In genomic region chrX:12841021-12841325, GRCm38 (mm10) we compare ENCODE assay signal across 9 mouse cellular contexts.
DNase-seq lines count a peak whose midpoint lies in the region; ATAC-seq and TF ChIP-seq lines count a peak whose summit lies in the region.
"Had no signal": no experiment of that assay in that cellular context is flagged by ENCODE, and none has a peak within 500 bp of the region (broad histone marks: within the 10 kb centered on the region; RNA-seq: fewer than 3 reads in every experiment).

No protein-coding gene starts in this region.

- peak overlapping the region; percentile 46; the same call in 1 of the 2 replicates for H3K4me2 ChIP-seq in kidney, embryonic 14.5 days (replicated peaks; ENCODE audit: low read depth, low read length)
- H3K4me2 ChIP-seq in forebrain, embryonic 14.5 days (ENCODE audit: low read length) = peak overlapping the region; percentile 48
- peak overlapping the region; percentile 45 for H3K4me2 ChIP-seq in midbrain, embryonic 13.5 days (replicated peaks)

- DNase-seq in kidney, adult 2 months = no peak
- DNase-seq in cerebellum, adult 9-10 months = peak; percentile 22
- DNase-seq in forebrain, embryonic 14.5 days (ENCODE audit: low spot score) = peak; percentile 22
- DNase-seq in thymus, postnatal 4 days = no peak
- no peak for DNase-seq in adipocyte (ENCODE audit: low spot score)
- DNase-seq in layer of hippocampus, adult 18-20 months (ENCODE audit: low spot score in 2 of 2) = no peak

- H3K4me3 ChIP-seq in kidney, embryonic 14.5 days (ENCODE audit: low read length) = no peak overlapping the region
- no peak overlapping the region for H3K4me3 ChIP-seq in kidney, adult 2 months (ENCODE audit: insufficient read depth, low read depth, low read length)
- no peak overlapping the region for H3K4me3 ChIP-seq in forebrain, embryonic 14.5 days (ENCODE audit: low read depth, low read length)
- H3K4me3 ChIP-seq in midbrain, embryonic 13.5 days (replicated peaks) = no peak overlapping the region

- no peaks in the 10 kb centered on the region for H3K27me3 ChIP-seq in kidney, embryonic 14.5 days (ENCODE audit: control insufficient read depth, insufficient read depth, low read length)
- no peaks in the 10 kb centered on the region for H3K27me3 ChIP-seq in kidney, adult 2 months (replicated peaks; ENCODE audit: control insufficient read depth, insufficient read depth, low read length)
- H3K27me3 ChIP-seq in forebrain, embryonic 14.5 days (replicated peaks; ENCODE audit: control insufficient read depth, insufficient read depth, low read length) = no peaks in the 10 kb centered on the region
- no peaks in the 10 kb centered on the region for H3K27me3 ChIP-seq in midbrain, embryonic 13.5 days
- H3K27me3 ChIP-seq: Patski had no signal

- TF ChIP-seq CTCF in kidney, adult 2 months (conservative IDR thresholded peaks at IDR 0.05; ENCODE audit: insufficient read depth, insufficient read length, low read depth, low read length) = no peak

- no peak for ATAC-seq in kidney, embryonic 14.5 days (ENCODE audit: low FRiP score, low TSS enrichment)
- 0 out of 2 replicates have a peak, but pooled peaks have one; percentile 4 for ATAC-seq in forebrain, embryonic 14.5 days
- ATAC-seq in midbrain, embryonic 13.5 days = 0 out of 2 replicates have a peak, but pooled peaks have one; percentile 1

- H3K9me3 ChIP-seq in kidney, embryonic 14.5 days (ENCODE audit: control insufficient read depth, low read length) = no peaks in the 10 kb centered on the region
- no peaks in the 10 kb centered on the region for H3K9me3 ChIP-seq in forebrain, embryonic 14.5 days (replicated peaks; ENCODE audit: control insufficient read depth, low read length)
- no peaks in the 10 kb centered on the region for H3K9me3 ChIP-seq in midbrain, embryonic 13.5 days

- no peak overlapping the region for H3K27ac ChIP-seq in kidney, embryonic 14.5 days (ENCODE audit: low read depth, low read length)
- no peak overlapping the region for H3K27ac ChIP-seq in kidney, adult 2 months (ENCODE audit: insufficient read depth, low read depth, low read length)
- H3K27ac ChIP-seq in forebrain, embryonic 14.5 days (ENCODE audit: low read depth, low read length) = peak overlapping the region; percentile 96
- peak overlapping the region; percentile 95 for H3K27ac ChIP-seq in midbrain, embryonic 13.5 days

- H3K9ac ChIP-seq in kidney, embryonic 14.5 days (ENCODE audit: low read depth, low read length) = no peak overlapping the region
- peak overlapping the region; percentile 37; the same call in 1 of the 2 replicates for H3K9ac ChIP-seq in forebrain, embryonic 14.5 days (ENCODE audit: low read length)
- peak overlapping the region; percentile 51; the same call in 1 of the 2 replicates for H3K9ac ChIP-seq in midbrain, embryonic 13.5 days (replicated peaks)

- no peak for TF ChIP-seq POLR2A in kidney, adult 2 months (IDR thresholded peaks at IDR 0.05; ENCODE audit: low read depth, low read length)

- H3K4me1 ChIP-seq in kidney, embryonic 14.5 days (ENCODE audit: control insufficient read depth, insufficient read depth, low read length) = no peaks in the 10 kb centered on the region
- H3K4me1 ChIP-seq in kidney, adult 2 months (ENCODE audit: control insufficient read depth, insufficient read depth, low read length) = peaks cover 6% of the 10 kb centered on the region; the same call in 1 of the 2 replicates
- H3K4me1 ChIP-seq in forebrain, embryonic 14.5 days (ENCODE audit: control insufficient read depth, insufficient read depth, low read length) = peaks cover 6% of the 10 kb centered on the region; the same call in 1 of the 2 replicates
- peaks cover 17% of the 10 kb centered on the region for H3K4me1 ChIP-seq in midbrain, embryonic 13.5 days (replicated peaks)

- no peaks in the 10 kb centered on the region for H3K36me3 ChIP-seq in kidney, embryonic 14.5 days (ENCODE audit: control insufficient read depth, insufficient read depth, low read length)
- no peaks in the 10 kb centered on the region for H3K36me3 ChIP-seq in kidney, adult 2 months (ENCODE audit: control insufficient read depth, insufficient read depth, low read length)
- no peaks in the 10 kb centered on the region for H3K36me3 ChIP-seq in forebrain, embryonic 14.5 days (ENCODE audit: control insufficient read depth, insufficient read depth, low read length)
- no peaks in the 10 kb centered on the region for H3K36me3 ChIP-seq in midbrain, embryonic 13.5 days

- 71% methylated on average over 3 of the region's 3 CpGs for WGBS in kidney, embryonic 14.5 days
- 70% methylated on average over 3 of the region's 3 CpGs for WGBS in kidney, adult 2 months
- WGBS in forebrain, embryonic 14.5 days = 52% methylated on average over 3 of the region's 3 CpGs
- WGBS in midbrain, embryonic 13.5 days = 54% methylated on average over 3 of the region's 3 CpGs

Comparison
In these comparisons a context has a peak if more than half of its experiments do, and no peak if none do; other contexts are left out.
1. H3K27ac ChIP-seq: peak in forebrain, embryonic 14.5 days (single experiment) and midbrain, embryonic 13.5 days (single experiment); none in kidney, embryonic 14.5 days (single experiment) and kidney, adult 2 months (single experiment).
2. DNase-seq: peak in cerebellum, adult 9-10 months (single experiment) and forebrain, embryonic 14.5 days (single experiment); none in kidney, adult 2 months (single experiment), thymus, postnatal 4 days (single experiment), adipocyte (single experiment) and layer of hippocampus, adult 18-20 months (0 of 2).
3. Peak in every context shown above with its lines, with median percentiles within 50 percentile points of each other: H3K4me2 ChIP-seq.